Mouse (Mus musculus) erythroid progenitor cell, adult 5-6 weeks (primary cell): ENCODE measurements at regions not wholly inside any gene's neighbourhood (a gene's known extent, or its start where the extent isn't known, plus 50 kb on each side); places are given as distances from the start of the nearest gene placed in this dataset.
"Not testable (repeated sequence)": the region's sequence is repeated elsewhere in the genome, so short reads cannot be mapped to it uniquely, and the experiment has no call there.

Source experiments
- ATAC-seq: replicated peaks from 2 replicates; pipeline ENCODE4 v1.8.0; 2016; ENCODE audit warnings: moderate number of reproducible peaks, mild to moderate bottlenecking, moderate TSS enrichment, inconsistent platforms; ENCODE audit not compliant: poor library complexity, low FRiP score, severe bottlenecking

GRCm38 (mm10) chr16:49407956-49408795 lies 290.9 kb upstream of the Ift57 start:
- ATAC-seq, result no peak

GRCm38 (mm10) chr16:49409235-49409634 lies 289.8 kb upstream of the Ift57 start:
- no peak for ATAC-seq

- no peak for ATAC-seq
Observed at GRCm38 (mm10) chr16:49430296-49430695, 268.7 kb upstream of the Ift57 start.

GRCm38 (mm10) chr16:49431902-49432301 lies 267.1 kb upstream of the Ift57 start:
- no peak for ATAC-seq

GRCm38 (mm10) chr16:49441225-49441624 lies 257.8 kb upstream of the Ift57 start:
- no peak for ATAC-seq

- ATAC-seq, result not testable (repeated sequence)
Observed at GRCm38 (mm10) chr16:49447356-49447755, 251.7 kb upstream of the Ift57 start.

GRCm38 (mm10) chr16:49493881-49494280 lies 205.2 kb upstream of the Ift57 start:
- ATAC-seq, result no peak

GRCm38 (mm10) chr16:49497521-49498010 lies 201.5 kb upstream of the Ift57 start:
- no peak for ATAC-seq

- ATAC-seq, result 0 out of 2 replicates have a peak, but pooled peaks have one; percentile 59
Observed at GRCm38 (mm10) chr16:49500818-49501217, 198.2 kb upstream of the Ift57 start.

- no peak for ATAC-seq
Observed at GRCm38 (mm10) chr16:49503897-49504413, 195.1 kb upstream of the Ift57 start.

- ATAC-seq, result no peak
Observed at GRCm38 (mm10) chr16:49504669-49505068, 194.4 kb upstream of the Ift57 start.

GRCm38 (mm10) chr16:49505271-49505670 lies 193.8 kb upstream of the Ift57 start:
- no peak for ATAC-seq

- ATAC-seq, result no peak
Observed at GRCm38 (mm10) chr16:49518844-49519243, 180.2 kb upstream of the Ift57 start.

- no peak for ATAC-seq
Observed at GRCm38 (mm10) chr16:49520411-49520810, 178.6 kb upstream of the Ift57 start.

- no peak for ATAC-seq
Observed at GRCm38 (mm10) chr16:49521685-49522084, 177.3 kb upstream of the Ift57 start.

- no peak for ATAC-seq
Observed at GRCm38 (mm10) chr16:49522576-49522975, 176.5 kb upstream of the Ift57 start.

- not testable (repeated sequence) for ATAC-seq
Observed at GRCm38 (mm10) chr16:49528618-49529017, 170.4 kb upstream of the Ift57 start.

- no peak for ATAC-seq
Observed at GRCm38 (mm10) chr16:49529060-49529459, 170.0 kb upstream of the Ift57 start.

GRCm38 (mm10) chr16:49530051-49530450 lies 169.0 kb upstream of the Ift57 start:
- no peak for ATAC-seq

GRCm38 (mm10) chr16:49532071-49532686 lies 166.9 kb upstream of the Ift57 start:
- no peak for ATAC-seq

GRCm38 (mm10) chr16:49533498-49533998 lies 165.5 kb upstream of the Ift57 start:
- ATAC-seq, result no peak
